In genomic region chr11:102777598-102777997, GRCm38 (mm10) we compare ENCODE assay signal across 9 mouse cellular contexts. TPM values are rescaled to one million over a fixed set of nuclear protein-coding genes. Genes with fewer than 3 reads are reported as not detected.
DNase-seq lines count a peak whose midpoint lies in the region; ATAC-seq and TF ChIP-seq lines count a peak whose summit lies in the region.
"Had no signal": no experiment of that assay in that cellular context is flagged by ENCODE, and none has a peak within 500 bp of the region (broad histone marks: within the 10 kb centered on the region; RNA-seq: fewer than 3 reads in every experiment).

No protein-coding gene starts in this region.

- peak overlapping the region; percentile 70 for H3K27ac ChIP-seq in embryonic facial prominence, embryonic 15.5 days (replicated peaks)
- H3K27ac ChIP-seq in heart, embryonic 14.5 days (replicated peaks in 1 of 2; ENCODE audit: control insufficient read depth in 1 of 2, insufficient read depth in 1 of 2, low read depth in 2 of 2, low read length in 2 of 2), result peak overlapping the region in 1 of 2 experiments; percentile 53; a peak in 2 of 4 replicates
- H3K27ac ChIP-seq in lung, postnatal 0 days (ENCODE audit: low read length), result 0 out of 2 replicates have a peak overlapping the region, but pooled peaks have one; percentile 14

- no peak for TF ChIP-seq EP300 in lung, postnatal 0 days (IDR thresholded peaks at IDR 0.05)

- peak; percentile 93 for TF ChIP-seq CTCF in lung, postnatal 0 days (IDR thresholded peaks at IDR 0.05)

- H3K36me3 ChIP-seq in embryonic facial prominence, embryonic 15.5 days, result peaks cover 3% of the 10 kb centered on the region; the same call in 1 of the 2 replicates
- H3K36me3 ChIP-seq in heart, embryonic 14.5 days (ENCODE audit: control insufficient read depth, insufficient read depth, low read length), result peaks cover 8% of the 10 kb centered on the region; the same call in 1 of the 2 replicates
- H3K36me3 ChIP-seq in lung, postnatal 0 days (ENCODE audit: insufficient read depth, low read length), result no peaks in the 10 kb centered on the region

- H3K9ac ChIP-seq in embryonic facial prominence, embryonic 15.5 days, result peak overlapping the region; percentile 31
- peak overlapping the region; percentile 72 for H3K9ac ChIP-seq in heart, embryonic 14.5 days (ENCODE audit: low read length)
- no peak overlapping the region for H3K9ac ChIP-seq in lung, postnatal 0 days (replicated peaks; ENCODE audit: low read depth)

- no peaks in the 10 kb centered on the region for H3K27me3 ChIP-seq in embryonic facial prominence, embryonic 15.5 days
- no peaks in the 10 kb centered on the region for H3K27me3 ChIP-seq in heart, embryonic 14.5 days (ENCODE audit: control insufficient read depth, insufficient read depth, low read length)
- H3K27me3 ChIP-seq in lung, postnatal 0 days (replicated peaks; ENCODE audit: insufficient read depth, low read length), result no peaks in the 10 kb centered on the region

- H3K4me1 ChIP-seq in embryonic facial prominence, embryonic 15.5 days, result peaks cover 46% of the 10 kb centered on the region
- peaks cover 40 to 44% of the 10 kb centered on the region in 2 experiments for H3K4me1 ChIP-seq in heart, embryonic 14.5 days (ENCODE audit: control insufficient read depth in 2 of 2, insufficient read depth in 2 of 2, low read length in 2 of 2)
- H3K4me1 ChIP-seq in lung, postnatal 0 days (ENCODE audit: insufficient read depth, low read depth, low read length), result peaks cover 11% of the 10 kb centered on the region

- 23% methylated on average over 21 of the region's 21 CpGs for WGBS in embryonic facial prominence, embryonic 15.5 days
- 15% methylated on average over 21 of the region's 21 CpGs for WGBS in heart, embryonic 14.5 days
- 23% methylated on average over 21 of the region's 21 CpGs for WGBS in lung, postnatal 0 days

- DNase-seq in A20 (ENCODE audit: low read depth, low spot score), result peak; percentile 41
- DNase-seq in adrenal gland, adult 8-10 months, result peak; percentile 72
- peak; percentile 92 for DNase-seq in kidney, postnatal 10 days
- peak; percentile 90 for DNase-seq in lung, postnatal 0 days (ENCODE audit: low spot score)
- DNase-seq in right cerebral cortex, postnatal 10 days (ENCODE audit: low spot score in 2 of 2), result peak; percentile 84 to 85
- DNase-seq in natural killer cell, adult 2 months (ENCODE audit: low spot score in 2 of 2), result no peak

- peak overlapping the region; percentile 66 for H3K4me2 ChIP-seq in embryonic facial prominence, embryonic 15.5 days (replicated peaks)
- H3K4me2 ChIP-seq in heart, embryonic 14.5 days (ENCODE audit: low read length), result peak overlapping the region; percentile 63
- H3K4me2 ChIP-seq in lung, postnatal 0 days (replicated peaks; ENCODE audit: low read depth, low read length), result peak overlapping the region; percentile 59

- ATAC-seq in embryonic facial prominence, embryonic 15.5 days (ENCODE audit: insufficient number of reproducible peaks, low FRiP score, low TSS enrichment, low read depth), result no peak
- no peak for ATAC-seq in heart, embryonic 14.5 days (ENCODE audit: insufficient number of reproducible peaks, insufficient read depth, low FRiP score, low read depth)
- peak; percentile 27 for ATAC-seq in lung, postnatal 0 days

- H3K9me3 ChIP-seq in embryonic facial prominence, embryonic 15.5 days (replicated peaks), result no peaks in the 10 kb centered on the region
- no peaks in the 10 kb centered on the region for H3K9me3 ChIP-seq in heart, embryonic 14.5 days (ENCODE audit: control insufficient read depth, low read length)
- no peaks in the 10 kb centered on the region for H3K9me3 ChIP-seq in lung, postnatal 0 days (ENCODE audit: low read length)

- H3K4me3 ChIP-seq in embryonic facial prominence, embryonic 15.5 days (replicated peaks), result peak overlapping the region; percentile 39
- peak overlapping the region; percentile 17 to 39; a peak in 3 of 4 replicates for H3K4me3 ChIP-seq in heart, embryonic 14.5 days (ENCODE audit: control insufficient read depth in 1 of 2, insufficient read depth in 1 of 2, low read depth in 1 of 2, low read length in 2 of 2)
- H3K4me3 ChIP-seq in lung, postnatal 0 days (ENCODE audit: low read depth, low read length), result peak overlapping the region; percentile 28

RNA-seq across cellular contexts. Expression of gene Adam11, which starts 16.4 kb away (rescaled TPM):
- total RNA-seq in adrenal gland, adult 8-10 months (2022), result 10 to 100 TPM in 2 of 4 experiments, 1 to 10 TPM in 2; 2.0 to 13.0 (median 8.0) TPM
- polyA plus RNA-seq in embryonic facial prominence, embryonic 15.5 days (2015; fragmentation: Nextera tagmentation; extraction: Ambion mirVana), result 7.1 and 7.8 TPM in 2 replicates
- 5.9 and 7.3 TPM in 2 replicates for polyA plus RNA-seq in heart, embryonic 14.5 days (2014; fragmentation: Nextera tagmentation; extraction: Ambion mirVana)
- polyA plus RNA-seq in lung, postnatal 0 days (2015; fragmentation: Nextera tagmentation; extraction: Ambion mirVana), result 0.78 and 1.8 TPM in 2 replicates

RNA-seq across cellular contexts. Expression of gene Gjc1, which starts 41.9 kb away (rescaled TPM):
- total RNA-seq in adrenal gland, adult 8-10 months (2022), result 10 to 100 TPM; 12.9 to 22.5 (median 17.7) TPM
- polyA plus RNA-seq in embryonic facial prominence, embryonic 15.5 days (2015; fragmentation: Nextera tagmentation; extraction: Ambion mirVana), result 58.3 and 60.5 TPM in 2 replicates
- 53.8 and 54.9 TPM in 2 replicates for polyA plus RNA-seq in heart, embryonic 14.5 days (2014; fragmentation: Nextera tagmentation; extraction: Ambion mirVana)
- 35.9 and 37.0 TPM in 2 replicates for polyA plus RNA-seq in lung, postnatal 0 days (2015; fragmentation: Nextera tagmentation; extraction: Ambion mirVana)
- total RNA-seq: common myeloid progenitor, adult 5-6 weeks had no signal

RNA-seq across cellular contexts. Expression of gene Higd1b, which starts 58.1 kb away (rescaled TPM):
- total RNA-seq in adrenal gland, adult 8-10 months (2022), result 1 to 10 TPM; 1.4 to 2.6 (median 2.1) TPM
- polyA plus RNA-seq in embryonic facial prominence, embryonic 15.5 days (2015; fragmentation: Nextera tagmentation; extraction: Ambion mirVana), result 1.1 and 2.1 TPM in 2 replicates
- polyA plus RNA-seq in heart, embryonic 14.5 days (2014; fragmentation: Nextera tagmentation; extraction: Ambion mirVana), result 0.61 and 0.67 TPM in 2 replicates
- polyA plus RNA-seq in lung, postnatal 0 days (2015; fragmentation: Nextera tagmentation; extraction: Ambion mirVana), result 111 and 138 TPM in 2 replicates
- total RNA-seq: common myeloid progenitor, adult 5-6 weeks had no signal

Comparison
In these comparisons a context has a peak if more than half of its experiments do, and no peak if none do; other contexts are left out.
1. DNase-seq: peak in A20 (single experiment), adrenal gland, adult 8-10 months (single experiment), kidney, postnatal 10 days (single experiment), lung, postnatal 0 days (single experiment) and right cerebral cortex, postnatal 10 days (2 of 2); none in natural killer cell, adult 2 months (0 of 2).
2. RNA of gene Higd1b, which starts 58.1 kb away (polyA plus RNA-seq): 111 to 138 TPM in lung, postnatal 0 days; 1.1 to 2.1 TPM in embryonic facial prominence, embryonic 15.5 days and 0.61 to 0.67 TPM in heart, embryonic 14.5 days; every median in the first group is over 10 times any median in the second.
3. Peak in every context shown above with its lines, with median percentiles within 50 percentile points of each other: H3K4me2 ChIP-seq and H3K4me3 ChIP-seq.